Mouse (Mus musculus): ENCODE results near the gene Sptan1. TPM values are rescaled to one million over a fixed set of nuclear protein-coding genes. Genes with fewer than 3 reads are reported as not detected.
A peak's percentile ranks its signal among the peaks of the same experiment; 100 is the strongest.

Sptan1 gene
- polyA plus RNA-seq, 1 experiment: 496 TPM

- H3K4me3 ChIP-seq (ENCODE audit: insufficient read depth, low read depth, low read length): no peak overlapping the region
- no peak overlapping the region for H3K27ac ChIP-seq (ENCODE audit: insufficient read depth, low read depth, low read length)
- 0 out of 2 replicates have a peak, but pooled peaks have one; percentile 6 for TF ChIP-seq CTCF (IDR thresholded peaks at IDR 0.05; ENCODE audit: insufficient read depth, low read depth, low read length)
- TF ChIP-seq POLR2A (IDR thresholded peaks at IDR 0.05; ENCODE audit: insufficient read depth, low read depth, low read length): no peak
- 53% methylated on average over 11 of the region's 11 CpGs for WGBS
- H3K4me1 ChIP-seq (ENCODE audit: control insufficient read depth, insufficient read depth, low read length): no peaks in the 10 kb centered on the region
Measured at GRCm38 (mm10) chr2:30032244-30032846, 67.0 kb downstream of the Sptan1 start.

- Histone ChIP-seq H3K4me3 (ENCODE audit: insufficient read depth, low read depth, low read length) (no peak overlapping the region), H3K27ac (ENCODE audit: insufficient read depth, low read depth, low read length) (no peak overlapping the region), H3K4me1 (ENCODE audit: control insufficient read depth, insufficient read depth, low read length) (no peaks in the 10 kb centered on the region)
- TF ChIP-seq CTCF (IDR thresholded peaks at IDR 0.05; ENCODE audit: insufficient read depth, low read depth, low read length) (no peak), POLR2A (IDR thresholded peaks at IDR 0.05; ENCODE audit: insufficient read depth, low read depth, low read length) (no peak)
- WGBS: 49% methylated on average over 6 of the region's 6 CpGs
Measured at GRCm38 (mm10) chr2:30032957-30033356, 67.6 kb downstream of the Sptan1 start.

- TF ChIP-seq POLR2A (IDR thresholded peaks at IDR 0.05; ENCODE audit: insufficient read depth, low read depth, low read length) (no peak), CTCF (IDR thresholded peaks at IDR 0.05; ENCODE audit: insufficient read depth, low read depth, low read length) (no peak)
- Histone ChIP-seq H3K4me3 (ENCODE audit: insufficient read depth, low read depth, low read length) (no peak overlapping the region), H3K4me1 (ENCODE audit: control insufficient read depth, insufficient read depth, low read length) (no peaks in the 10 kb centered on the region), H3K27ac (ENCODE audit: insufficient read depth, low read depth, low read length) (no peak overlapping the region)
- WGBS: 72% methylated on average over 2 of the region's 2 CpGs
Measured at GRCm38 (mm10) chr2:30037762-30038161, 72.4 kb downstream of the Sptan1 start.

GRCm38 (mm10) chr2:30038370-30038769 is 73.0 kb downstream of the Sptan1 start:
- no peak for TF ChIP-seq POLR2A (IDR thresholded peaks at IDR 0.05; ENCODE audit: insufficient read depth, low read depth, low read length)
- no peak for TF ChIP-seq CTCF (IDR thresholded peaks at IDR 0.05; ENCODE audit: insufficient read depth, low read depth, low read length)
- 96% methylated on average over 10 of the region's 10 CpGs for WGBS
- no peak overlapping the region for H3K4me3 ChIP-seq (ENCODE audit: insufficient read depth, low read depth, low read length)
- no peak overlapping the region for H3K27ac ChIP-seq (ENCODE audit: insufficient read depth, low read depth, low read length)
- no peaks in the 10 kb centered on the region for H3K4me1 ChIP-seq (ENCODE audit: control insufficient read depth, insufficient read depth, low read length)

- Histone ChIP-seq H3K4me1 (ENCODE audit: control insufficient read depth, insufficient read depth, low read length) (no peaks in the 10 kb centered on the region), H3K27ac (ENCODE audit: insufficient read depth, low read depth, low read length) (no peak overlapping the region), H3K4me3 (ENCODE audit: insufficient read depth, low read depth, low read length) (no peak overlapping the region)
- TF ChIP-seq CTCF (IDR thresholded peaks at IDR 0.05; ENCODE audit: insufficient read depth, low read depth, low read length): no peak
- no peak for TF ChIP-seq POLR2A (IDR thresholded peaks at IDR 0.05; ENCODE audit: insufficient read depth, low read depth, low read length)
Measured at GRCm38 (mm10) chr2:30039687-30040086, 74.3 kb downstream of the Sptan1 start.

- 9% methylated on average over 4 of the region's 4 CpGs for WGBS
- H3K4me3 ChIP-seq (ENCODE audit: insufficient read depth, low read depth, low read length): no peak overlapping the region
- H3K27ac ChIP-seq (ENCODE audit: insufficient read depth, low read depth, low read length): no peak overlapping the region
- peaks cover 3% of the 10 kb centered on the region; the same call in 1 of the 2 replicates for H3K4me1 ChIP-seq (ENCODE audit: control insufficient read depth, insufficient read depth, low read length)
- TF ChIP-seq POLR2A (IDR thresholded peaks at IDR 0.05; ENCODE audit: insufficient read depth, low read depth, low read length): no peak
- TF ChIP-seq CTCF (IDR thresholded peaks at IDR 0.05; ENCODE audit: insufficient read depth, low read depth, low read length): peak; percentile 56; the same call in 1 of the 2 replicates
Measured at GRCm38 (mm10) chr2:30042445-30042844, 77.1 kb downstream of the Sptan1 start.

- Histone ChIP-seq H3K4me3 (ENCODE audit: insufficient read depth, low read depth, low read length) (no peak overlapping the region), H3K27ac (ENCODE audit: insufficient read depth, low read depth, low read length) (no peak overlapping the region), H3K4me1 (ENCODE audit: control insufficient read depth, insufficient read depth, low read length) (peaks cover 3% of the 10 kb centered on the region; the same call in 1 of the 2 replicates)
- TF ChIP-seq CTCF (IDR thresholded peaks at IDR 0.05; ENCODE audit: insufficient read depth, low read depth, low read length): no peak
- no peak for TF ChIP-seq POLR2A (IDR thresholded peaks at IDR 0.05; ENCODE audit: insufficient read depth, low read depth, low read length)
- WGBS: 92% methylated on average over 5 of the region's 5 CpGs
Measured at GRCm38 (mm10) chr2:30044550-30044949, 79.2 kb downstream of the Sptan1 start.

- H3K4me1 ChIP-seq (ENCODE audit: control insufficient read depth, insufficient read depth, low read length): peaks cover 3% of the 10 kb centered on the region; the same call in 1 of the 2 replicates
- H3K27ac ChIP-seq (ENCODE audit: insufficient read depth, low read depth, low read length): no peak overlapping the region
- no peak overlapping the region for H3K4me3 ChIP-seq (ENCODE audit: insufficient read depth, low read depth, low read length)
- 96% methylated on average over 6 of the region's 6 CpGs for WGBS
- TF ChIP-seq POLR2A (IDR thresholded peaks at IDR 0.05; ENCODE audit: insufficient read depth, low read depth, low read length) (no peak), CTCF (IDR thresholded peaks at IDR 0.05; ENCODE audit: insufficient read depth, low read depth, low read length) (no peak)
Measured at GRCm38 (mm10) chr2:30047127-30047526, 81.8 kb downstream of the Sptan1 start.

- 20% methylated on average over 11 of the region's 11 CpGs for WGBS
- TF ChIP-seq POLR2A (IDR thresholded peaks at IDR 0.05; ENCODE audit: insufficient read depth, low read depth, low read length) (no peak), CTCF (IDR thresholded peaks at IDR 0.05; ENCODE audit: insufficient read depth, low read depth, low read length) (no peak)
- Histone ChIP-seq H3K4me3 (ENCODE audit: insufficient read depth, low read depth, low read length) (peak overlapping the region; percentile 55), H3K4me1 (ENCODE audit: control insufficient read depth, insufficient read depth, low read length) (peaks cover 3% of the 10 kb centered on the region; the same call in 1 of the 2 replicates), H3K27ac (ENCODE audit: insufficient read depth, low read depth, low read length) (no peak overlapping the region)
Measured at GRCm38 (mm10) chr2:30048101-30048501, 82.7 kb downstream of the Sptan1 start.
